Mouse (Mus musculus) myocyte (in vitro differentiated cells): ENCODE results near the gene Arl4a.

Experiments
- MYOG ChIP-seq, 3 experiments: IDR thresholded peaks; one replicate each; pipeline ENCODE4 v1.6.1; 2011; ENCODE audit warnings: control low read depth in 2 of 3, low read depth in 2 of 3, mild to moderate bottlenecking in 2 of 3; ENCODE audit not compliant: insufficient read length in 2 of 3, control insufficient read depth in 1 of 3, insufficient read depth in 1 of 3
- POLR2A ChIP-seq: IDR thresholded peaks from one replicate; pipeline ENCODE4 v1.6.1; 2011; ENCODE audit warnings: low read depth, mild to moderate bottlenecking, control low read depth, moderate library complexity; ENCODE audit not compliant: insufficient read length

DNA sequence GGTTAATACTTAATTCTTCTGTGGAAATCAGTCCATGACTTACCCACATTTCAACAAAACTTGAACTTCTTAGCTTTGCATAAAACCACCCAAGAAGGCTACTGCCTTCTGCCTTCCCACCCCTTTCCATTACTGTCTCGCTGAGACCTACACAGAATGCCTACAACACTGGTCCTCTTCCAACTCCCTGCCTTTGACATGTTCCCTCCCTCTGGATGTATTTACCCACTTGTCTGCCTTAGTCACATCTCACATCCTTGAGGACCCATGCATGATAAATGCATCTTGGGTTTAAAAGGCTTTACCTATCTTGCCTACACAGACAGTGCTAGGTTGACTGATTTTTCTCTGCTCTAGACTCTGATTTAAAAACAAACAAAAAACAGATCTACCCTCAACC is 63.6 kb downstream of the Arl4a start:
- no peak for TF ChIP-seq POLR2A
- no peak for TF ChIP-seq MYOG (IDR thresholded peaks at IDR 0.05; ENCODE audit: control insufficient read depth in 1 of 3, insufficient read depth in 1 of 3, insufficient read length in 2 of 3, low read depth in 2 of 3)
